Mouse (Mus musculus): ENCODE results near the gene Hba-a2. TPM values are rescaled to one million over a fixed set of nuclear protein-coding genes. Genes with fewer than 3 reads are reported as not detected.
"Not testable (repeated sequence)": the region's sequence is repeated elsewhere in the genome, so short reads cannot be mapped to it uniquely, and the experiment has no call there.

Hba-a2 gene
- polyA plus RNA-seq, 2 experiments = 9,478 to 14,532 TPM

GRCm38 (mm10) chr11:32276347-32276746 is 19.9 kb upstream of the Hba-a2 start, which contains the start of gene Hba-x:
Gene Hba-x, plus strand, starts transcription at chr11:32276400.
- DNase-seq (ENCODE audit: low spot score) = no peak
- ATAC-seq (ENCODE audit: low FRiP score, low read depth) = no peak
- Histone ChIP-seq H3K4me2 (replicated peaks; ENCODE audit: low read depth, low read length, severe bottlenecking) (no peak within 1 kb of the TSS), H3K9me3 (ENCODE audit: control insufficient read depth, low read length) (no peaks in the 10 kb centered on the region), H3K9ac (ENCODE audit: low read depth, low read length, severe bottlenecking) (no peak within 1 kb of the TSS), H3K4me1 (ENCODE audit: control insufficient read depth, insufficient read depth, low read length) (no peaks in the 10 kb centered on the region), H3K27ac (replicated peaks; ENCODE audit: low read depth, low read length) (no peak within 1 kb of the TSS), H3K36me3 (ENCODE audit: control insufficient read depth, insufficient read depth, low read length) (no peaks in the 10 kb centered on the region), H3K27me3 (ENCODE audit: control insufficient read depth, insufficient read depth, low read length) (no peaks in the 10 kb centered on the region; the same call in 1 of the 2 replicates), H3K4me3 (replicated peaks; ENCODE audit: low read length) (no peak within 1 kb of the TSS)
- no peak for TF ChIP-seq POLR2A (IDR thresholded peaks at IDR 0.05; ENCODE audit: borderline replicate concordance, extremely low read depth, insufficient read depth, insufficient read length)
- 70% methylated on average over 3 of the region's 3 CpGs for WGBS

- H3K4me3 ChIP-seq (replicated peaks; ENCODE audit: low read length) = no peak overlapping the region
- ATAC-seq (ENCODE audit: low FRiP score, low read depth) = no peak
- no peak overlapping the region for H3K27ac ChIP-seq (replicated peaks; ENCODE audit: low read depth, low read length)
These were observed 18.4 kb upstream of the Hba-a2 start for GRCm38 (mm10) chr11:32277736-32278457.

GRCm38 (mm10) chr11:32278458-32278957 is 17.8 kb upstream of the Hba-a2 start:
- Histone ChIP-seq H3K4me2 (replicated peaks; ENCODE audit: low read depth, low read length, severe bottlenecking) (no peak overlapping the region), H3K4me1 (ENCODE audit: control insufficient read depth, insufficient read depth, low read length) (no peaks in the 10 kb centered on the region), H3K27me3 (ENCODE audit: control insufficient read depth, insufficient read depth, low read length) (no peaks in the 10 kb centered on the region; the same call in 1 of the 2 replicates), H3K36me3 (ENCODE audit: control insufficient read depth, insufficient read depth, low read length) (no peaks in the 10 kb centered on the region), H3K9me3 (ENCODE audit: control insufficient read depth, low read length) (no peaks in the 10 kb centered on the region), H3K27ac (replicated peaks; ENCODE audit: low read depth, low read length) (no peak overlapping the region), H3K4me3 (replicated peaks; ENCODE audit: low read length) (no peak overlapping the region), H3K9ac (ENCODE audit: low read depth, low read length, severe bottlenecking) (no peak overlapping the region)
- DNase-seq (ENCODE audit: low spot score) (no peak), ATAC-seq (ENCODE audit: low FRiP score, low read depth) (no peak)
- 77% methylated on average over 12 of the region's 12 CpGs for WGBS
- no peak for TF ChIP-seq POLR2A (IDR thresholded peaks at IDR 0.05; ENCODE audit: borderline replicate concordance, extremely low read depth, insufficient read depth, insufficient read length)

More at GRCm38 (mm10) chr11:32277736-32278457, 18.4 kb upstream of the Hba-a2 start:
- no peak for DNase-seq (ENCODE audit: low spot score)
- Histone ChIP-seq H3K36me3 (ENCODE audit: control insufficient read depth, insufficient read depth, low read length) (no peaks in the 10 kb centered on the region), H3K27me3 (ENCODE audit: control insufficient read depth, insufficient read depth, low read length) (no peaks in the 10 kb centered on the region; the same call in 1 of the 2 replicates), H3K4me2 (replicated peaks; ENCODE audit: low read depth, low read length, severe bottlenecking) (no peak overlapping the region), H3K9me3 (ENCODE audit: control insufficient read depth, low read length) (no peaks in the 10 kb centered on the region), H3K9ac (ENCODE audit: low read depth, low read length, severe bottlenecking) (no peak overlapping the region), H3K4me1 (ENCODE audit: control insufficient read depth, insufficient read depth, low read length) (no peaks in the 10 kb centered on the region)
- no peak for TF ChIP-seq POLR2A (IDR thresholded peaks at IDR 0.05; ENCODE audit: borderline replicate concordance, extremely low read depth, insufficient read depth, insufficient read length)
- 64% methylated on average over 21 of the region's 21 CpGs for WGBS

- H3K4me2 ChIP-seq (replicated peaks; ENCODE audit: low read depth, low read length, severe bottlenecking) = no peak overlapping the region
- no peak for TF ChIP-seq POLR2A (IDR thresholded peaks at IDR 0.05; ENCODE audit: borderline replicate concordance, extremely low read depth, insufficient read depth, insufficient read length)
- no peak overlapping the region for H3K4me3 ChIP-seq (replicated peaks; ENCODE audit: low read length)
- no peaks in the 10 kb centered on the region for H3K36me3 ChIP-seq (ENCODE audit: control insufficient read depth, insufficient read depth, low read length)
- H3K27me3 ChIP-seq (ENCODE audit: control insufficient read depth, insufficient read depth, low read length) = no peaks in the 10 kb centered on the region; the same call in 1 of the 2 replicates
- 72% methylated on average over 2 of the region's 2 CpGs for WGBS
- H3K27ac ChIP-seq (replicated peaks; ENCODE audit: low read depth, low read length) = no peak overlapping the region
- H3K4me1 ChIP-seq (ENCODE audit: control insufficient read depth, insufficient read depth, low read length) = no peaks in the 10 kb centered on the region
- DNase-seq (ENCODE audit: low spot score) (no peak), ATAC-seq (ENCODE audit: low FRiP score, low read depth) (no peak)
- no peaks in the 10 kb centered on the region for H3K9me3 ChIP-seq (ENCODE audit: control insufficient read depth, low read length)
- no peak overlapping the region for H3K9ac ChIP-seq (ENCODE audit: low read depth, low read length, severe bottlenecking)
These were observed 15.6 kb upstream of the Hba-a2 start for GRCm38 (mm10) chr11:32280646-32281045.

- TF ChIP-seq POLR2A (IDR thresholded peaks at IDR 0.05; ENCODE audit: borderline replicate concordance, extremely low read depth, insufficient read depth, insufficient read length) = no peak
- no peak overlapping the region for H3K9ac ChIP-seq (ENCODE audit: low read depth, low read length, severe bottlenecking)
- H3K4me2 ChIP-seq (replicated peaks; ENCODE audit: low read depth, low read length, severe bottlenecking) = no peak overlapping the region
- no peak for DNase-seq (ENCODE audit: low spot score)
- H3K4me3 ChIP-seq (replicated peaks; ENCODE audit: low read length) = no peak overlapping the region
- no peak for ATAC-seq (ENCODE audit: low FRiP score, low read depth)
- H3K27me3 ChIP-seq (ENCODE audit: control insufficient read depth, insufficient read depth, low read length) = no peaks in the 10 kb centered on the region; the same call in 1 of the 2 replicates
- 71% methylated on average over 1 of the region's 1 CpGs for WGBS
- H3K27ac ChIP-seq (replicated peaks; ENCODE audit: low read depth, low read length) = no peak overlapping the region
- H3K4me1 ChIP-seq (ENCODE audit: control insufficient read depth, insufficient read depth, low read length) = no peaks in the 10 kb centered on the region
- H3K9me3 ChIP-seq (ENCODE audit: control insufficient read depth, low read length) = no peaks in the 10 kb centered on the region
- no peaks in the 10 kb centered on the region for H3K36me3 ChIP-seq (ENCODE audit: control insufficient read depth, insufficient read depth, low read length)
These were observed 14.7 kb upstream of the Hba-a2 start for GRCm38 (mm10) chr11:32281416-32282144.

GRCm38 (mm10) chr11:32283091-32283777 is 13.1 kb upstream of the Hba-a2 start, which contains the start of gene Hba-a1:
Gene Hba-a1, plus strand, starts transcription at chr11:32283511.
- not testable (repeated sequence) for ATAC-seq (ENCODE audit: low FRiP score, low read depth); H3K9ac ChIP-seq (ENCODE audit: low read depth, low read length, severe bottlenecking); H3K4me2 ChIP-seq (replicated peaks; ENCODE audit: low read depth, low read length, severe bottlenecking); DNase-seq (ENCODE audit: low spot score); H3K36me3 ChIP-seq (ENCODE audit: control insufficient read depth, insufficient read depth, low read length); H3K4me1 ChIP-seq (ENCODE audit: control insufficient read depth, insufficient read depth, low read length); H3K27ac ChIP-seq (replicated peaks; ENCODE audit: low read depth, low read length); H3K27me3 ChIP-seq (ENCODE audit: control insufficient read depth, insufficient read depth, low read length); H3K9me3 ChIP-seq (ENCODE audit: control insufficient read depth, low read length); H3K4me3 ChIP-seq (replicated peaks; ENCODE audit: low read length)
- WGBS = 67% methylated on average over 1 of the region's 5 CpGs

- not testable (repeated sequence) for H3K9ac ChIP-seq (ENCODE audit: low read depth, low read length, severe bottlenecking); ATAC-seq (ENCODE audit: low FRiP score, low read depth); H3K4me3 ChIP-seq (replicated peaks; ENCODE audit: low read length); DNase-seq (ENCODE audit: low spot score); H3K27ac ChIP-seq (replicated peaks; ENCODE audit: low read depth, low read length); H3K9me3 ChIP-seq (ENCODE audit: control insufficient read depth, low read length); H3K4me1 ChIP-seq (ENCODE audit: control insufficient read depth, insufficient read depth, low read length); H3K27me3 ChIP-seq (ENCODE audit: control insufficient read depth, insufficient read depth, low read length); H3K4me2 ChIP-seq (replicated peaks; ENCODE audit: low read depth, low read length, severe bottlenecking); H3K36me3 ChIP-seq (ENCODE audit: control insufficient read depth, insufficient read depth, low read length)
- 54% methylated on average over 2 of the region's 2 CpGs for WGBS
These were observed 11.7 kb upstream of the Hba-a2 start for GRCm38 (mm10) chr11:32284582-32284981.
